Mouse (Mus musculus): ENCODE results near the gene Olfr1416.
"Not testable (repeated sequence)": the region's sequence is repeated elsewhere in the genome, so short reads cannot be mapped to it uniquely, and the experiment has no call there.

The Olfr1416 gene

GRCm38 (mm10) chr1:92485013-92485412, at the start of gene Olfr1416:
Gene Olfr1416 (minus strand): TSS chr1:92485113.
- no peak for DNase-seq

- no peak for DNase-seq
Observed at GRCm38 (mm10) chr1:92523764-92524163, 38.9 kb upstream of the Olfr1416 start.

- peak; percentile 61 for DNase-seq
Observed at GRCm38 (mm10) chr1:92521376-92521775, 36.5 kb upstream of the Olfr1416 start.

GRCm38 (mm10) chr1:92519046-92519445, 34.1 kb upstream of the Olfr1416 start:
- no peak for DNase-seq

- no peak for DNase-seq
Observed at GRCm38 (mm10) chr1:92518561-92518960, 33.6 kb upstream of the Olfr1416 start, which contains the start of gene Olfr1414. Gene Olfr1414 (minus strand): TSS chr1:92518661.

- DNase-seq = no peak
Observed at GRCm38 (mm10) chr1:92515390-92515789, 30.5 kb upstream of the Olfr1416 start.

GRCm38 (mm10) chr1:92511646-92512045, 26.7 kb upstream of the Olfr1416 start:
- DNase-seq = not testable (repeated sequence)

- no peak for DNase-seq
Observed at GRCm38 (mm10) chr1:92496001-92496400, 11.1 kb upstream of the Olfr1416 start, which contains the start of gene Olfr1415. Gene Olfr1415 (minus strand): TSS chr1:92496101.

GRCm38 (mm10) chr1:92474066-92474578, 10.8 kb downstream of the Olfr1416 start:
- DNase-seq = no peak

- DNase-seq = peak; percentile 92
Observed at GRCm38 (mm10) chr1:92473165-92474041, 11.5 kb downstream of the Olfr1416 start, which contains the start of gene Ndufa10. Gene Ndufa10 (minus strand): TSS chr1:92473860.

- DNase-seq = no peak
Observed at GRCm38 (mm10) chr1:92468891-92469290, 16.0 kb downstream of the Olfr1416 start.

- DNase-seq = no peak
Observed at GRCm38 (mm10) chr1:92458416-92458815, 26.5 kb downstream of the Olfr1416 start.

- peak; percentile 82 for DNase-seq
Observed at GRCm38 (mm10) chr1:92457758-92458157, 27.2 kb downstream of the Olfr1416 start.

- DNase-seq = peak; percentile 68
Observed at GRCm38 (mm10) chr1:92453751-92454445, 31.0 kb downstream of the Olfr1416 start.

- no peak for DNase-seq
Observed at GRCm38 (mm10) chr1:92448293-92448692, 36.6 kb downstream of the Olfr1416 start.

GRCm38 (mm10) chr1:92441453-92442063, 43.4 kb downstream of the Olfr1416 start:
- no peak for DNase-seq

- DNase-seq = no peak
Observed at GRCm38 (mm10) chr1:92440066-92440750, 44.7 kb downstream of the Olfr1416 start.

- peak; percentile 89 for DNase-seq
Observed at GRCm38 (mm10) chr1:92437678-92438271, 47.1 kb downstream of the Olfr1416 start.

- DNase-seq = peak; percentile 76
Observed at GRCm38 (mm10) chr1:92436831-92437321, 48.0 kb downstream of the Olfr1416 start.

- no peak for DNase-seq
Observed at GRCm38 (mm10) chr1:92434986-92435385, 49.9 kb downstream of the Olfr1416 start.

GRCm38 (mm10) chr1:92432791-92433190, 52.1 kb downstream of the Olfr1416 start:
- DNase-seq = no peak

GRCm38 (mm10) chr1:92432098-92432497, 52.8 kb downstream of the Olfr1416 start:
- DNase-seq = no peak
